Mouse (Mus musculus) embryo, embryonic 11.5 days (tissue): ENCODE measurements around the gene Tppp.
"Not testable (repeated sequence)": the region's sequence is repeated elsewhere in the genome, so short reads cannot be mapped to it uniquely, and the experiment has no call there.

Experiments used
- DNase-seq: peaks from one replicate; pipeline ENCODE4 v3.0.0-alpha.2; 2012; ENCODE audit warnings: low read depth, low spot score

The Tppp gene

DNA sequence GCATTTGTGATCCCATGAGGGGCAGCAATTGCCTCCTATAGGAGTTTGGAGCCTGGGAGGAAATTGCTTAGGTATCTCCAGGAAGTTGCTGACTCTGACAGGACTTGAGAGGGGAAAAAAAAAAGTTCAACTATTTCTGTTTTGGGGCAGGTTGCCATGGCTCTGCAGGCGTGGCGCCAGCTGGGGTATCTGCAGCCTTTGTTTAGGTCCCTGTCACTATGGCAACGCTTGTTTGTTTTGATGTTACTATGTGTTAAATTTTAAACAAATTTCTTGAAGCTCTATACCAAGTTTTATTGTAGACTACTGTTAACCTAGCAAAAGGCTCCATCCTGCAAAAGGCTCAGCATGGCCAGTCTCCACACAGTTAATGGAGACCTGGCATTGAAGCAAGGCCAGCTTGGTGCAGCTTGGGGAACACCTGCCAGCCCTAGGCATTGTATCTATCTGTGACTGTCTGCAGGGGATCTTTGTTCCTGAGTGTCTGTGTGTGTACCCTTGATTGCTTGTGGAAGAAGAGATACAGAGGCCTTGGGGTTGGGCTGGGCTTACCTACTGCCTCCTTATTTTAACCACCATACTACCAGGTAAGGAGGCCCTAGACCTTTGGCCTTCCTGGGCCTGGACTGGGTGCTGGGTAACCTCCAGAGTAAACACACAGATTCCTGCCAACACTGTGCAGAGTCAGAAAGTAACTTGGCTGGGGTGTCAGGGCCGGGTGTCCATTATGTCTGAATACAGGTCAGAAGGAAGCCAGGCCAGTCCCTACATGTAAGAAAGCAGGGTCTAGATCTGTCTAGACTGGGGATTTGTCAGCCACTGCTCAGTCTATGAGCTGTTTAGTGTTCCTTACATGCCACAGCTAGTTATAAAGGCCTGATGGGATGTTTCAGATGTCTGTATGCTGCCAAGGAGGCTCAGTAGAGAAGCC, 16.2 kb downstream of the Tppp start:
- DNase-seq: no peak

DNA sequence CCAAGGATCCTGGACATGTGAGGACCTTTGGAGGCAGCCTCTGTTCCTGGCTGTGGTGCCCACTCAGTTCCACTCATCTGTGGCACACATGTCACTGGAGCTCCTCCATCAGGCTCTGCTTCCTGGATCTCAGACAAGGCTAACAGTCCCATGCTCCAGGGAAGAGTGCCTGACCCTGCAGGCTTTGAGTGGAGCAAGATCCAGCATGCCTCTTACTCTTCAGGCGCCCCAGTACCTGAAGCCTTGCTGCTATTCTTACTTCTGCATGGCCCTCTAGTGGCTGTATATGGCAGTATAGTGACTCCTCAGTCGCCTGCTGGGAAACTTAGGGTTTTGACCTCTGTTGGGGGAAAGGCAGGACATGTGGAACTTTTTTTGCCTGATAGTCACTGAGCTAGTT, 17.0 kb downstream of the Tppp start:
- no peak for DNase-seq

DNA sequence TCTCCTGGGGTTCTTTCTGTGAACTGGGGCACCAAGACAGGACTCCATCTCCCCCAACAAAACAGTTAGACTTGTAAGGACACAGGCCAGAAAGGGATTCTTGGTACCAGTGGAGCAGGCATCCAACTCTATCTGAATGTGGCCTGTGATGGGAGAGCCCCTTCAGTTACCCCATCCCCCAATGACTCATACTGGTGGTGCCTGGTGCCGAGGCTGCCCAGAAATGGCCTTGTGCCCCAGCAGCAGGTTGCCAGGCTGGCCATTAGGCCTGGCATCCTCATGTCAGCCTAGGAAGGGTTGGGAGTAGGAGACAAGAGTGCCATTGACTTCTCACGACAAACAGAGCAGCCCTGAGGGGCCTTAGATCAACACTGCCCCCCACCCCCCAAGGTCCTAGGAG, 18.9 kb downstream of the Tppp start:
- no peak for DNase-seq

DNA sequence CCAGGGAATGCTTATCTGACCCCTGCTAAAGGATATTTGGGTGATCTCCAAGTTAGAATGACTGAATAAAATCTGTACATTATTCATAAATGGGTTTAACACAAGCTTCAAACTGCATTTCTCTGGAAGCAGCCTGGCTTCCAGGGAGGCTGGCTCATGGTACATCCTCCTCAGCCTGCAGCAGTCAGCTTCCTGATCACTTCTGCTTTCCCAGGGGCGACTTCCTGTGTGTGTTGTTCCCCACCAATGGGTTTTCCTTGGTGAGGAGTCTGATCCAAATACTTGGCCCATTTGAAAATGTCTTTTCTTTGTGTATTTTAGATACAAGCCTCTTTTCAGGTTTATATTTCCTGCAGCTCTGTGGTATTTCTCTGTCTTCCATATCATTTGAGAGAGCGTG, 19.8 kb downstream of the Tppp start:
- DNase-seq: no peak

DNA sequence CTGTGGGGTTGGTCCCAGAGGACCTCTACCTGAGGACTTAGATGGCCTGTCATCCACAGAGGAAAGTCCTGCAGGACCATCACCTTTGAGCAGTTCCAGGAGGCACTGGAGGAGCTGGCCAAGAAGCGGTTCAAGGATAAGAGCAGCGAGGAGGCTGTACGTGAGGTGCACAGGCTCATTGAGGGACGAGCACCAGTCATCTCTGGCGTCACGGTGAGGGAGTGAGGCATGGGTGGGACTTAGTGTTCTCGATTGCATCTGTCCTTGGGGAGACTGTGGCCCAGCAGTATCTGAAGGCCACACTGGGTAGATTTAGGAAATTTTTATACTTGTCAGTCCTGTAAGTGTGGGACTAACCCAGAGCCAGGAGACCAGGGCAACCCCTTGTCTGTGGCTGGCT, 21.5 kb downstream of the Tppp start:
- no peak for DNase-seq

DNA sequence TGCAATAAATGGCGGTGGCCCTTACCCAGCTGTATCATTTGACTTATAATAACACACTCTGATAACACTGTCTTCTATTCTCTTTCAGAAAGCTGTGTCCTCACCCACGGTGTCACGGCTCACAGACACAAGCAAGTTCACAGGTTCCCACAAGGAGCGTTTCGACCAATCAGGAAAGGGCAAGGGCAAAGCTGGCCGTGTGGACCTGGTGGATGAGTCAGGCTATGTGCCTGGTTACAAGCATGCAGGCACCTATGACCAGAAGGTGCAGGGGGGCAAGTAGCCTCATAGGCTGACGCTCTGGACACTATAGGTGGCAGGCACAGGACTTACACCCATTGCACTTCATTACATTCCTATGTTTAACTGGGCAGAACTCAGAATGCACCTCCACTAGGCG, 21.9 kb downstream of the Tppp start:
- DNase-seq: no peak

DNA sequence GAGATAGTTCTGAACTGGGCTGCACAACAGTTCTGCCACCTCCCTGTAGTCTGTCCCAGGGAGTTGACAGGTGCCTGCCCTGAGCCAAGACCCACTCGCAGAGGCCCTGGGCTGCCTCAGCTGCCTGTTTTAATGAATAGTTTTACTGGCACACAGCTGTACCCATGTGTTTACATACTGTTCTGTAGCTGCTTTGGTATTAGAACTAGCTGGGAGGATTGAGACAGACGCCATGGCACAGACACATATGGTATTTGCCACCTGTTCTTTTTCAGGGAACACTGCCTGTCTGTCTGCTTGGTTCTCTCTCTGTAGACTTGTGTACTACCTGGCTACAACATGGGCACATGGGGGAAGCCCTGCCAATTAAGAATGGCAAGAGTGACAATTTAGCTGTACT, 25.5 kb downstream of the Tppp start:
- DNase-seq: no peak

DNA sequence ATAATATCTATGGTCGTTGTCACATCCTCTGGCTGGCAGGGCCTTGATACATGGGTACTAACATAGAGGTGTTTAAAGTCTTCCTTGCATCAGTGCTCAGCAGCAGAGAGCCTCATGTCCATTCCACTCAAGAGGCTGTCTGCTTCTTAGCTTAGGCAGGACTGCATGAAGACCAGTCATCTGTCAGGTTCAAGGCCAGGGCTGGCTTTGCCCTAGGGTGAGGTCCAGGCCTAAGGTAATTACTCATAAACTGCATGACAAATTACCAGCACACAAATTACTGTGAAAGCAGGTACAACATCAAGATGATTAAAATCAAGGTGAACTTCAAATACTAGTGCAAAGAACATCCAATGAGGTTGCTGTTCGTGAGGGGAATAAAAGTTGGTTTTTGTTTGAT, 26.6 kb downstream of the Tppp start:
- no peak for DNase-seq

DNA sequence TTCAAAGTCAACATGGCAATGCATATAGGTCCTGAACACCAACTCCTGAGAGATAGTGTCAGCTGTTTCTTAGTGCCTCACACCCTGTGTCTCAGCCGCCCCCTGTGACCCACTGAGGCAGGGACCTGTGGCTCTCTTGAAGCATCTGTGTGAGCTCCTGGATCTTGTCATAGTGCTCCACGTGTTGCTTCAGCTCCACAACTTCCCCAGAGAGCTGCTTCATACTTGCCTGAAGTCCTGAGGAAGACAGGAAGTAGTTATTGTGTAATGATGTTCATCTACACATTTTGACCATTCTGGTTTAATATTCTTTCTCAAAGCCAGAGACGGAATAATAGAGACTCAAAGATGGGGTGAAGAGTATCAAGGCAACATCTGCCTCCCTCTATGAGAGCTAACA, 30.7 kb downstream of the Tppp start:
- DNase-seq: no peak

DNA sequence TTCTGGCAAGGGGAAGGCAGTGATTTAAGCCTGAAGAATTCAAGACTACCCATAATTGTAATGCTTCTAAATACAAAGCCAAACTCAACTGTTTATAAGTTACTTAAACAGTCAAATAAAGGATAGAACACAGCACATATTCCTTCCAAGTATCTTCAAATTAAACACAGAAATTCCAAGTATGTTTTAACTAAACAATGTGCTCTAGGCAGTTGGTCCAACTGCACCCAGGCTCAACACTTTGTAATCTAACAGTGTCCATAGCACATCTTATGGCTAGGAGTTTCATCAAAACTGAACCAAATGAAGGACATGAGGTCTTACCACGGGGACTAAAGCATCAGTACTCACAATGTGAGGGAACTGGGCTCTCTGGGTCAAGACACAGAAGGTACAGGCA, 47.0 kb downstream of the Tppp start:
- DNase-seq: no peak

DNA sequence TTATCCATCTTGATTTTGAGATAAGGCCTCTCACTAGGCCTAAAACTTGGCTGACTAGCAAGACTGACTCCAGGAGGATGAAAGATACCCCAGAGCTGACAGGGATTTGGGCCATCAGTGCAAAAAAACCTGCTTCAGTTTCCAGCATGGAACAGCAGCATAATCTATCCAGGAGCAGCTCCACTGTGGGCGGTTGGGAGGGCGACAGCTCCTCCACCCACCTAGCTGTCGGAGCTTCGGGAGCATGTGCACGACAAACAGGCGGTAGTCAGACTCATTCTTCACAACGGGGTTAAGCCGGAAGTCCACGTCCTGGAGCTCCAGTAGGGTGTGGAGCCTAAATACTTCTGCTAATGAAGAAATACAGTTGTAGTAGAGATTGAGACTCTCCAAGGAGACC, 48.9 kb downstream of the Tppp start:
- DNase-seq: no peak

DNA sequence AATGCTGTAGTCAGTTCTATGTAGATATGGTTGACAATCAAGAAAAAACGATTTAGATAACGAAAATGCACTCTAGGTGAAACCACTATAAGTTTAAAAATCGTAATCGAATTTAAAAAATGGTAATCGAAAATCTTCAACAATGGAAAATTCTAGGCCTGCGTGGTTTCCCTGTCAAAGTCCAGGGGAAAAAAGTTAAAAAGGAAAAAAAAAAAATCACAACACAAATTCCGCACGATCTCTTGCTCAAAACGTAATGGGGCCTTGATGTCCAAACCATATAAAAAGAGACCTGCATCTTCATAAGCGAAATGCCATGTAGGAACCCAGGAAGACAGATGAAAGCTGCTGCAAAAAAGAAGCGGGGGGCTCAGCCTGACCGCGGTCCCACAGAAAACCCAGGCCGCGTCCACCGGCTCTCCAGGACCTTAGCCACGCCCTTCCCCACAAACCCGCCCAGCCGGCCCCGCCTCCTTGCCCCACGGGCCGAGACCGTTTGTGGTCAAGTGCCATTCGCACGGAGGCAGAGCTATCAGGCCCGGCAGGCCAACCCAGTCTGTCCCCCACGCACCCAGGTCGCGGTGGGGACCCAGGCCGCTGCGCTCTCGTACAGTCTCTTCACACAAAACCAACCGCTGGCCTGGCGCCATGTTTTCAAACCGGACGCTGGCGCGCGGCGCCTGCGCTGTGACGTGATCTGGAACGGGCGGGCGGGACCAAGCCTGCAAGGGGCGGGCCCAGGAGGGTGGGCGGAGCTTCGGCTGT, 52.6 kb downstream of the Tppp start, which contains the start of gene Cep72:
Gene Cep72, minus strand, starts transcription at position 687 of the 765 bp plus-strand sequence.
- peak; percentile 90 for DNase-seq

DNA sequence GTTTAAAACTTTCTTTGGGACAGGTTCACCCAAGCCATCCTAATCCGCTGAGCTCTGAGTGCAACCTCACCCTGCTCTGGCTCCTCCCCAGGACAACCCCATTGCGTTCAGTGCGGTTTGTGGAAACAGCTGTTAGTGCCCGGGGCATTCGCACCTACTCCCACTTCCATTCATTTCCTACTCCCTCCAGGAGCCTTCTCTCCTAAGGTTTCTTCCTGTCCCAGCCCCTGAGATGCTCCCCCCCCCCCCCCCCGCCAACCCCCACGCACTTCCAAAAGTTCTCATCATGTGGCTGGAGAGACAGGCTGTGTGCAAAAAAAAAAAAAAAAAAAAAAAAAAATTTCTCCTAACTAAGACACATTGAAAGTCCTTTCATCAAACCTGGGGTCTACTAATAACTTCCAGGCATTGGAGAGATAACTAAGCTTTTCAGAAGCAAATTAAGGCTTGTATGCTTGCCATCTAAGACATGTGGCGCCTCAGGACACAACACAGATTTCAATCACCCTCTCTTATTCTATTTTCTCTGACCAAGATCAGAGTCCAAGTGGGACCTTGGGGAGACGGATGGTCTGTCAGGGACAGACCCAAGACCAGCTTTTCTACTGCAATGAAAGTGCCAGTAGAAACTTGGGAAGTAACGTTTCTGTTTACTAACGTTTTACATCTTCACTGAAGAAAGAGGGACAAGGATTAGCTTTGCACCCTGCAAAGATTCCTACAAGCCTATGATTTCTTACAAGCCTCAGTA, 53.3 kb downstream of the Tppp start:
- DNase-seq: no peak

DNA sequence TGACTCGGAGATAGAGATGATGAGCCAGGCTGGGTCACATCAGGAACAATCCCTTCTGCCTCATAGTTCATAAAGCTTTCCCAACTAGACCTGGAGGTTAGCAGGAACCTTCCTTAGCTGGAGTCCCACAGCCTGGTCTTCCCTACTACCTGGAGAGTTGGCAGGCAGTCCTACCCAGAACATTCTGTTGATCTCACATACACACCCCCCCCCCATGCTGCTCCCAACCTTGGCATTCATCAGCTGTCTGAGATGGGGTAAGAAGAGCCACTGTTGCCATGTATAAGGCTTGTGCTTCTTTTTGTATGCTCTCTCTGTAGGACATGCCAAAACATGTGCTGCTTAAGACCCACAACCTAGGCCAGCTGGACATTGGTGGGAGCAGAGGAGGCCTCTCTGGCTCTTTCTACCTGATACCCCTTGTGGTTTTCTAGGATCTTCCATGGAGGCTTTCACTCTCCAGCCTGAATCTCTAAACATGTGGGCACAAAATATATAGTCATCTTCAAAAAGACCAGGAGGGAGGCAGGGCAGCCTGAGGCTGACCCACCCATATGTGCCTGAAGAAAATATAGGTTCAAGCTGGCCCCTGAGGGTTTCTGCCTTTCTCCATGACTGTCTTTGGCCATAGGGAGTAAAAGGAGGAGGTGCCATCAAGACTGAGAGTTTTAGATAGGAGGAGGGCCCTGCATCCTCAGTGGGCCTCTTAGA, 54.3 kb downstream of the Tppp start:
- no peak for DNase-seq

DNA sequence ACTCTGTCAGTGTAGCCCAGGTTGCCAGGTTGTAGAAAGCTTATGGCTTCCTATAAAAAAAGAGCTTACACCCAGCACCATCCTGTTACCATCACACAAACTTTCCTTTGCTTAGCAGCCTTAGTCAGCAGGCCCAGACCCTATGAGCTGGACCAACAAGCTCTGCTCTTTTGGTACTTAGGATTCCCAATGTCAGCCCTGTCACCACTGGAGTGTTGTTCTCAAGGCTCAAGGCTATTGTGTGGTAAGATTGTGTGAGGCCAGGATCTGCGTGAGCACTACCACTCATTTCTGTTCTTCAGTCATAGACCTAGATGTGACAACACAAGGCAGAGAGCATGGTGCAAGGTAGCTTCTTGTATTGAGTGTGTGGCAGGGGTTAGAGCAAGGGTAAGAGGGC, 57.4 kb downstream of the Tppp start:
- DNase-seq: no peak

DNA sequence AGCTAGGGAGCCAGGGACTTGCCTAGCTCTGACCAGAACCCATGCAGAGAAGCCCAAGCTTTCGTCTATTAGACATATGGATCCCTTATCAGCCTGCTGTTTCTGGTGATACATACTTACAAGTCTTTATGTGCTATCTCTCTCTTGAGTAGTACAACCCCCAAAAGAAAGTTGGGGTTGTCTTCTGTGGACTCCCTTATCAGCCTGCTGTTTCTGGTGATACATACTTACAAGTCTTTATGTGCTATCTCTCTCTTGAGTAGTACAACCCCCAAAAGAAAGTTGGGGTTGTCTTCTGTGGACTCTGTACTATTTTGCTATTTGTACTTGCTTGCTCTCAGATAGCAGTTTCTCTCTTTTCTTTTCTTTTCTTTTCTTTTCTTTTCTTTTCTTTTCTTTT, 62.0 kb downstream of the Tppp start:
- not testable (repeated sequence) for DNase-seq

DNA sequence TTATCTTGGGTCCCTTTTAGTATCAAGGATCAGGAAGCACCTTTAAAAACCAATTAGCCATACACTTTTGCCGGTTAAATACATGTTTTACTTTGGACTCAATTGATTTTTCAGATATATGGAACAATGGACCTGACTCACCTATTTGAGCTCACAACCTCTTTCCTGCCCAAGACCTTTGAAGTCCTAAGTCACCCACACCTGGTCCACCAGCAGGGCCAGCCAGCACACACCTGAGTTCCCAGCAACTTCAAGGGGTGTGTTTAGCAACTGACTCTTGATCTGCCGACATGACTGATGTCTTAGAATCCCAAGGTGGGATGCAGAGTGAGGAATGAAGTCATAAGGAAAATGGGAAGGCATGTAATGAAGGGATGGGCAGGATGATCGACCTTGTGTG, 62.5 kb downstream of the Tppp start:
- no peak for DNase-seq

DNA sequence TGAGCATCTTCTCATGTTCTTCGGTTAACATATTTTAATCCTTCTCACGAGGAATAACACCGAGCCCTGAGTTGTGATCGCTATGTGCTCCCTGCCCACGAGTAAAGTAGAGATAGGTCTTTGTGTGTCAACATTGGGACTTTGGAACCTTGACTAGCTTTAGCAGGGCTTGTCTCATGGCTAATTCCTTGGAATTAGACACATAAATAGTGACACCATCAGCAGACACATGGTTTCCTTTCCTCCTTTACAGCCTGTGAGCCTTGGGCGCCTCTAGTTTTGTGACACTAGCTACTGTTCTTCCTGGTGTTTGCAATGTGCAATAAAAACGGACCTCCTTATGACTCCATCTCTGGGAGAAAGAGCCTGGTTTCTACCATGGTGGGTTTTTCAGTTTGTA, 64.2 kb downstream of the Tppp start:
- DNase-seq: no peak
